In the genomic region with DNA sequence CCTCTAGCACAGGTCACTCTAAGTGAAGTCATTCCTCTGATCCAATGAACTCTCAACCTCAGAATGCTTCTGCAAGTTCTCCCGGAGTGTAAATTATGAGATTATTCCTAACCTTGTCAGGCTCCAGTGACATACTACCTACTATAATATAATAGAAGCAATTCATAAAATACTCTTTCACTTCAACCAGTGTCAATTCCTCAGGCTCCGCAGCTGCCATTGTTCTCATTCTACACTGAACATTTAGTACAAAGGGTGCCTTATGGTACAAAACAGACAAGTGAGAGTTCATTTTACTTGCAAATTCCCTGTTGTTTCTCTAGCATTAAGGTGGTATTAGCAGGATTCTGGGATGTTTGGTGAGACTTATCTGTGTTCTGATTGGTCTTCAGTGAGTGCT, we compare ENCODE assay signal across 14 mouse cellular contexts.
"Had no signal": no experiment of that assay in that cellular context is flagged by ENCODE, and none has a peak within 500 bp of the region (broad histone marks: within the 10 kb centered on the region; RNA-seq: fewer than 3 reads in every experiment).

No protein-coding gene starts in this region.

- DNase-seq: kidney, adult 8-10 months; kidney, postnatal 25 days; layer of hippocampus, adult 9-11 months; left cerebral cortex, postnatal 4 days; lung, adult 18-20 months; retina, postnatal 1 day; right cerebral cortex, postnatal 4 days; spleen, adult 18-20 months; thymus, adult 18-20 months; thymus, postnatal 14 days had no signal

- H3K27ac ChIP-seq: limb, embryonic 13.5 days; liver, embryonic 14.5 days had no signal

- H3K36me3 ChIP-seq: limb, embryonic 13.5 days had no signal

- H3K4me3 ChIP-seq: limb, embryonic 13.5 days had no signal

- H3K4me1 ChIP-seq: limb, embryonic 13.5 days had no signal

- H3K9me3 ChIP-seq: limb, embryonic 13.5 days had no signal

- ATAC-seq: midbrain, embryonic 16.5 days had no signal

- H3K9ac ChIP-seq: limb, embryonic 13.5 days; liver, embryonic 14.5 days had no signal

- H3K27me3 ChIP-seq: limb, embryonic 13.5 days had no signal

- H3K4me2 ChIP-seq: limb, embryonic 13.5 days; midbrain, embryonic 11.5 days had no signal
